Mouse (Mus musculus): ENCODE data around the gene Ogg1. TPM values are rescaled to one million over a fixed set of nuclear protein-coding genes. Genes with fewer than 3 reads are reported as not detected.
A peak's percentile ranks its signal among the peaks of the same experiment; 100 is the strongest.
"Not testable (repeated sequence)": the region's sequence is repeated elsewhere in the genome, so short reads cannot be mapped to it uniquely, and the experiment has no call there.

Gene Ogg1
- polyA plus RNA-seq, 1 experiment: 13.9 TPM

- Histone ChIP-seq H3K4me3 (replicated peaks) (peak overlapping the region; percentile 14), H3K36me3 (replicated peaks; ENCODE audit: low read length) (peaks cover 68% of the 10 kb centered on the region), H3K27me3 (replicated peaks) (no peaks in the 10 kb centered on the region), H3K9me3 (no peaks in the 10 kb centered on the region), H3K4me1 (peaks cover 63% of the 10 kb centered on the region)
- TF ChIP-seq FLI1 (IDR thresholded peaks at IDR 0.05; ENCODE audit: low read length) (no peak), GATA1 (IDR thresholded peaks at IDR 0.05; ENCODE audit: borderline replicate concordance, low read length) (no peak)
Measured at GRCm38 (mm10) chr6:113329396-113329795, 2.6 kb downstream of the Ogg1 start.

- H3K9me3 ChIP-seq: no peaks in the 10 kb centered on the region
- peaks cover 54% of the 10 kb centered on the region for H3K4me1 ChIP-seq
- peak overlapping the region; percentile 73 for H3K4me3 ChIP-seq (replicated peaks)
- peak; percentile 69; the same call in 1 of the 2 replicates for TF ChIP-seq FLI1 (IDR thresholded peaks at IDR 0.05; ENCODE audit: low read length)
- TF ChIP-seq GATA1 (IDR thresholded peaks at IDR 0.05; ENCODE audit: borderline replicate concordance, low read length): no peak
- no peaks in the 10 kb centered on the region for H3K27me3 ChIP-seq (replicated peaks)
- peaks cover 68% of the 10 kb centered on the region for H3K36me3 ChIP-seq (replicated peaks; ENCODE audit: low read length)
Measured at GRCm38 (mm10) chr6:113330547-113330946, 3.8 kb downstream of the Ogg1 start.

GRCm38 (mm10) chr6:113331721-113332120, 4.9 kb downstream of the Ogg1 start:
- TF ChIP-seq FLI1 (IDR thresholded peaks at IDR 0.05; ENCODE audit: low read length): no peak
- no peak for TF ChIP-seq GATA1 (IDR thresholded peaks at IDR 0.05; ENCODE audit: borderline replicate concordance, low read length)
- no peak overlapping the region for H3K4me3 ChIP-seq (replicated peaks)
- H3K4me1 ChIP-seq: peaks cover 45% of the 10 kb centered on the region
- peaks cover 77% of the 10 kb centered on the region for H3K36me3 ChIP-seq (replicated peaks; ENCODE audit: low read length)
- no peaks in the 10 kb centered on the region for H3K9me3 ChIP-seq
- no peaks in the 10 kb centered on the region for H3K27me3 ChIP-seq (replicated peaks)

GRCm38 (mm10) chr6:113332734-113333133, 6.0 kb downstream of the Ogg1 start:
- H3K4me1 ChIP-seq: peaks cover 53% of the 10 kb centered on the region
- not testable (repeated sequence) for H3K27me3 ChIP-seq (replicated peaks); H3K4me3 ChIP-seq (replicated peaks); H3K9me3 ChIP-seq
- H3K36me3 ChIP-seq (replicated peaks; ENCODE audit: low read length): peaks cover 87% of the 10 kb centered on the region

GRCm38 (mm10) chr6:113333137-113333950, 6.6 kb downstream of the Ogg1 start:
- Histone ChIP-seq H3K9me3 (no peaks in the 10 kb centered on the region), H3K36me3 (replicated peaks; ENCODE audit: low read length) (peaks cover 90% of the 10 kb centered on the region), H3K4me3 (replicated peaks) (no peak overlapping the region), H3K27me3 (replicated peaks) (no peaks in the 10 kb centered on the region), H3K4me1 (peaks cover 54% of the 10 kb centered on the region)
- TF ChIP-seq FLI1 (IDR thresholded peaks at IDR 0.05; ENCODE audit: low read length) (no peak), GATA1 (IDR thresholded peaks at IDR 0.05; ENCODE audit: borderline replicate concordance, low read length) (no peak)

GRCm38 (mm10) chr6:113334216-113334615, 7.4 kb downstream of the Ogg1 start:
- no peak for TF ChIP-seq GATA1 (IDR thresholded peaks at IDR 0.05; ENCODE audit: borderline replicate concordance, low read length)
- Histone ChIP-seq H3K4me3 (replicated peaks) (no peak overlapping the region), H3K4me1 (peaks cover 48% of the 10 kb centered on the region), H3K27me3 (replicated peaks) (peaks cover 1% of the 10 kb centered on the region), H3K9me3 (no peaks in the 10 kb centered on the region), H3K36me3 (replicated peaks; ENCODE audit: low read length) (peaks cover 90% of the 10 kb centered on the region)

- peaks cover 86% of the 10 kb centered on the region for H3K36me3 ChIP-seq (replicated peaks; ENCODE audit: low read length)
- H3K27me3 ChIP-seq (replicated peaks): peaks cover 5% of the 10 kb centered on the region
- peaks cover 48% of the 10 kb centered on the region for H3K4me1 ChIP-seq
- no peak for TF ChIP-seq GATA1 (IDR thresholded peaks at IDR 0.05; ENCODE audit: borderline replicate concordance, low read length)
- TF ChIP-seq FLI1 (IDR thresholded peaks at IDR 0.05; ENCODE audit: low read length): no peak
- H3K9me3 ChIP-seq: no peaks in the 10 kb centered on the region
- H3K4me3 ChIP-seq (replicated peaks): no peak overlapping the region
Measured at GRCm38 (mm10) chr6:113336852-113337620, 10.3 kb downstream of the Ogg1 start.

GRCm38 (mm10) chr6:113341574-113341973, 14.8 kb downstream of the Ogg1 start:
- no peak for TF ChIP-seq GATA1 (IDR thresholded peaks at IDR 0.05; ENCODE audit: borderline replicate concordance, low read length)
- peaks cover 71% of the 10 kb centered on the region for H3K4me1 ChIP-seq
- H3K4me3 ChIP-seq (replicated peaks): peak overlapping the region; percentile 51
- no peaks in the 10 kb centered on the region for H3K9me3 ChIP-seq
- peaks cover 43% of the 10 kb centered on the region for H3K36me3 ChIP-seq (replicated peaks; ENCODE audit: low read length)
- peaks cover 28% of the 10 kb centered on the region for H3K27me3 ChIP-seq (replicated peaks)

GRCm38 (mm10) chr6:113342297-113342696, 15.5 kb downstream of the Ogg1 start:
- Histone ChIP-seq H3K4me1 (peaks cover 67% of the 10 kb centered on the region), H3K4me3 (replicated peaks) (peak overlapping the region; percentile 62), H3K9me3 (no peaks in the 10 kb centered on the region), H3K36me3 (replicated peaks; ENCODE audit: low read length) (peaks cover 37% of the 10 kb centered on the region), H3K27me3 (replicated peaks) (peaks cover 28% of the 10 kb centered on the region)
- no peak for TF ChIP-seq FLI1 (IDR thresholded peaks at IDR 0.05; ENCODE audit: low read length)
- TF ChIP-seq GATA1 (IDR thresholded peaks at IDR 0.05; ENCODE audit: borderline replicate concordance, low read length): no peak
